Mouse (Mus musculus): Measurements from ENCODE around the gene Evi2.

Evi2 gene

DNA sequence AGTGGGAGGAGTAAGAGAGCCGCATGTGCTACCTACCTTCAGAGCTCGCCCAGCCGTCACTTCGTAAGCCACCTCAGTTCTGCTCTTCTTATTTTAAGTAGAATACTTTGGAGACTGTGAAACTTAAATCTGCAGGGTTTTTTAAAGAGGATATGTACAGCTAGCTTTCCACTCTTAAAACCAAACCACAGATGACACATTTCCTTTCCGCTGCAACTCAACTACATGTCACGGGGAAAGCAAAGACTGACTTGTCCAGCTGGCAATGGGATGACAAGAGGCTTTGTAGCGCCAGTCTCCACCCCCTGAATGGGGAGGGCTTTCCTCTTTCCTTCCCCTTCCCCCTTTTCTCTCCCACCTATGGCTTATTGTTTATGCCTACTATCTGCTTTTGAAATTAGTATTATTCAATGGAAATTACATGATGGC, at the start of gene Evi2, which contains the start of gene Evi2a:
Gene Evi2, minus strand, starts transcription at position 257 of the 429 bp plus-strand sequence.
Gene Evi2a, minus strand, starts transcription at position 277 of the 429 bp plus-strand sequence.
- DNase-seq (ENCODE audit: low spot score in 2 of 2): peak in 1 of 2 experiments; percentile 50

DNA sequence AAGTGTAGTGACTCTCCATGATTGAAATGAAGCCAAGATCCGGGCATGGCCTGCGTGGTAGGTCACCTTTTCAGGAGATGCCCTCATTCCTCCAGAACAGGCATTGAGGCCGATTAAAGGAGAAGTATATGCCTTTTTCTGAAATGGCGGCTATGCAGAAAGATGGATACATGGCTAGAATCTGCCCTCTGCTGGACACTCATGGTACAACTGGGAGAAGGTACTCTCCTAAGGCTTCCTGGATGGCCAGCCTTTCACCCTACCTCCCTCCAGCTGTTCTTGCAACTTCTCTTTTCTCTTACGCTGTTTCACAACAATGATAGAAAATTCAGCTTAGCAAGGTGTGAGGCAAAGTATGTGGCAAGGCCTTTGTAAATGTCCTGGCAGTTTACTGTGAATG, 47.4 kb upstream of the Evi2 start:
- peak; percentile 58 to 91 for DNase-seq (ENCODE audit: low spot score in 2 of 2)

DNA sequence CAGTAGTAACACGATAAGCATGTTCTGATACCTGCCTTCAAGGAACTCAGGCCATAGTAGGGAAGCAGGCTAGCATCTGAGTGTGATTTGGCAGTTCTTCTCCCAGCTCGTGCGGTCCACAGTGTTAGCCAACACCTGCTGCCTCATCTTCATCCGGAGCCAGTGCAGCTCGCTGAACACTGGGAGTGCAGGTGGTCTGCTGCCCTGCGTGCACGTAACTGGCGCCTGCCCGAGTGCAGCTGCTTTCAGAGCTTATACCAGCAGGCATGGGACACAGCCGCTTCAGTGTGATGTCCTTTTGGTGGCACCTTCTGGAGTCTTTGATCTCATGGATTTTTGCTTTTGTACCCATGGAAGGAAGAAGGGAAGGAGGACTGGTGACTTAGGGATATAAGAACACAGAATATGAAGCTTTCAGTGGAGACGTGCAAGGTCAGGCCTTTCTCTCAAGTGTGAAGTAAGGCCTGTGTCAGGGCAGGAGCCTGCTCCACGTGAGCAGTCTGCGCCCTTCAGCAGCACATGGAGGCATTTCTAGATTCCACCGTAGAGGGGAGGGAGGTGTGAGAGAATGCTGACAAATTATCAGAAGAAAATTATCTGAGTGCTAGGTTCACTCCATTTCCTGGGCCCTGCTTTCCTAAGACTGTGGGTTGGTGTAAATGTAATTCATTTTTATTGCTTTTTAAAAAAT, 45.1 kb upstream of the Evi2 start:
- no peak for DNase-seq (ENCODE audit: low spot score in 2 of 2)

GRCm38 (mm10) chr11:79573836-79574235, 43.4 kb upstream of the Evi2 start:
- no peak for DNase-seq (ENCODE audit: low spot score in 2 of 2)

DNA sequence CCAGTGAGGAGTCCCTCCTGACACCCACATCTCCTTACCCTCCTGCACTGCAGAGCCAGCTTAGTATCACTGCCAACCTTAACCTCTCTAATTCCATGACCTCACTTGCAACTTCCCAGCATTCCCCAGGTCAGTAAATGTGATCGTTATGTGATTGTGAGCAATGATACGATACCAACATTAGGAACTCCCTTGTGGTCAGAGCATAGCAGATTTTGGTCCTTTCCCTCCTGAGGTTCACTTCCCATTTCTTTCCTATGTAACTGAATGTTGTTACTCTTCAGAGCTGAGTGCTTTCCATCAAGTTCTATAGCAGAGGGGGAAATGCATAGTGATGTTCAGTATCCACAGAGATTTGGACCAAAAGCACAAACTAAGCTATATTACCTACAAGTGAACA, 39.9 kb upstream of the Evi2 start:
- no peak for DNase-seq (ENCODE audit: low spot score in 2 of 2)

DNA sequence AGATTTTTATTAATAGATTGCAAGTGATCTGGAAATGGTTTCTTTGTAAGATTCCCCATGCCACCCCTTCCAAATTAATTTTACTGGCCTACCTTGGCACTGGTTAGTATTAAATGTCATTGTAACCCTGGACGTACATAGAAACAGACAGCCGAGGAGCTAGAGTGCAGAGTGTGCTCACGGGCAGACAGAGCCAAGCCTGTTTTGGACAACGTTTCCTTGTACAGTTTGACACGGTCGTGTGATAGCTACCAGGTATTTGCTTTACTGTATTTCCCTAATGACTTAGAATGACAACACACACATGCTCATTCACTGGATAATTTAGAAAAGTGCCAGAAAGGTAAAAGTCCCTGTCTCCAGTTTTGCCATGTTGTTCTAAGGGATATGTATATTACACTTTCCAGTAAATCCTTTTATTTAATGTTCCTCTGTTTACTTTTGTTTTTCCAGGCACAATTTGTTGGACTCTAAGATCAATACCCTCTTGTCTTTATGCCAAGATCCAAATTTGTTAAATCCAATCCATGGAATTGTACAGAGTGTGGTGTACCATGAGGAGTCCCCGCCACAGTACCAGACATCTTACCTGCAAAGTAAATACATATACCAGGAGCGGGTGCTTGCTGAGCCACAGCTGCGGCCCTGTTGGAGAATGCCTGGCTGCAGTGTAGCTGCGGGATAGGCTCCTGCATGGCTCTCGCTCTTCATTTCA, 38.0 kb upstream of the Evi2 start:
- DNase-seq (ENCODE audit: low spot score in 2 of 2): no peak

- DNase-seq (ENCODE audit: low spot score in 2 of 2): no peak
Observed at GRCm38 (mm10) chr11:79566947-79567346, 36.6 kb upstream of the Evi2 start.

DNA sequence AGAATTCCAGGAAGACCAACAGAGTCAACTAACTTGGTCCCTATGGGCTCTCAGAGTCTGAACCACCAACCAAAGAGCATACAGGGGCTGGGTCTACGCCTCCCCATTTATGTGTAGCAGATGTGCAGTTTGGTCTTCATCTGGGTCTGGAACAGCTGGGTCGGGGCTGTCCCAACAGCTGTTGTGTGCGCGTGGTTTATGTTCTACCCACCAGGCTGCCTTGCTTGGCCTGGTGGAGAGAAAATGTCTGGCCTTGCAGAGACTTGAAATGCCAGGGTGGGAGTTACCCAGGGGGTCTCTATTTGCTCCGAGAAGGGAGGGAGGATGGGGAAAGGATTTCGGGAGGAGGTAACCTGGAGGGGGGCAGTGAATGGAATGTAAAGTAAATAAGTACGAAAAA, 33.1 kb upstream of the Evi2 start:
- no peak for DNase-seq (ENCODE audit: low spot score in 2 of 2)

DNA sequence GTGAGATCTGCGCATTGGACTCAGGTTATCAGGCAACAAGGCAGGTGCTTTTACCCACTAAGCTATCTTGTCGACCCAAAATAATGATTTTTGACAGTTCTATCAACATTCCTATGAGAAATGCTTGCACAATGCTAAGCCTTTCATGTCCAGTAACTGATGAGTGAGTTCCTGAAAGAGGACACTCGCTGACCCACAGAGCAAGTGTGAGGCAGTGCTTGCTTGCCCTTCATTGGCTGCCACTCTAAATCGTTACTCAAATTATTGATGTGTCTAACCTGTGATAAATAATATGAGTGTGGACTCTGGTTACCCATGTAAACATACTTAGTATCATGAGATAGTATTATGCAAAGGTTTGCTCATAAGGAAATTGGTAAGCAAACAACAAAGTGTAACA, 30.1 kb upstream of the Evi2 start:
- no peak for DNase-seq (ENCODE audit: low spot score in 2 of 2)

- DNase-seq (ENCODE audit: low spot score in 2 of 2): no peak
Observed at GRCm38 (mm10) chr11:79552622-79553021, 22.2 kb upstream of the Evi2 start.

GRCm38 (mm10) chr11:79536293-79536692, 5.9 kb upstream of the Evi2 start:
- DNase-seq (ENCODE audit: low spot score in 2 of 2): no peak

- no peak for DNase-seq (ENCODE audit: low spot score in 2 of 2)
Observed at GRCm38 (mm10) chr11:79535554-79535953, 5.2 kb upstream of the Evi2 start.

DNA sequence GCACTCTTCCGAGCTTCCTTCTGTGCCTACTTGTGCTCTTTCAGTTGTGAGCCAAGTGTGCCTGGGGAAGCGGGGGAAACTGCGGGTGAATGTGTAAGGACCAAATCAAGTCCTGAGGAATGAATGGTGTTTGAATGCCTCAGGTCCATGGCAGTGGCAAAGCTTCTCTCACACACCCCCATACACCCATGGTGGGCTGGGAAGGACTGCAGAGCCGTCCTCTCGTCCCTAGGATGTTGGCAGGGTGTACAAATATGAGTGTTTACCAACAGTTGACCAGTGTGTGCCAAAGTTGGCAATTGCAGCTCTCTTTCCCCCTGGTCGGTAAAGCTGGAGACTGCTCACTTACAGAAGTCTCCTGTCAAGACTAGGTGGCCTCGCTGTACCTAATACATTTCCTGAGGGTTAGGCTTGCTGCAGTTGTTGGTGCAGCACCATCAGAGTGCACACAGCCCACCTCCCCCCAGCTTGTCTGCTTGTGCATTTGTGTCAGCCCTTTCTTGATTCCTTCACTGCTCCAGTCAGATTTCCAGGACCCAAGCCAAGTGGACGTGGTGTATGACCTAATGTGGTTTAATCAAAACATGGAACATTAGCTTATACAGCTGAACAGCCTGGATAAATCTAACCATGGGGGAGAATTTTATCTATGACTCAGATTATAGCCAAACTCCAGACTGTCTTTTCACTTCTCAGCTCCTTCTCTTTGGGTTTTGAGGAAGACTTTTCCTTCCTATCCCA, 3.7 kb upstream of the Evi2 start:
- DNase-seq (ENCODE audit: low spot score in 2 of 2): no peak

DNA sequence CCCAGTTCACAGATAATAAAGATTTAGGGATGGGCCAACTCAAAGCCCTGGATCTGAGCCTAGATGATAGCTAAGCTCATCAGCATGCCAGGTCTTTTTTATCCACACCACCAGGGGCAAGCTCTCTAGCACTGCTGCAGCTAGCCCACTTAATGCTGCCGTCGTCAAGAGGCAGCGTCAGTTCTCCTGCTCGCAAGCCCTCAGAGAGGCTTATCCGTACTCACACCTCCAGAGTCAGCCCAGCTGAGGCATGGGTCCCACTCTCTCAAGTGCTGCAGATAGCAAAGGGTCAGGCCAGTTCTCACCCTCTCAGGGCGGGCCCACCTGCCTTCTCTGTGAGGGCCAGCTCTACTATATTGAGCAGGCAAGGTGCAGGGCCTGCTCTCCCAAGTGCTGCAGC, 2.9 kb upstream of the Evi2 start:
- no peak for DNase-seq (ENCODE audit: low spot score in 2 of 2)

- no peak for DNase-seq (ENCODE audit: low spot score in 2 of 2)
Observed at GRCm38 (mm10) chr11:79531485-79531884, 1.1 kb upstream of the Evi2 start.

DNA sequence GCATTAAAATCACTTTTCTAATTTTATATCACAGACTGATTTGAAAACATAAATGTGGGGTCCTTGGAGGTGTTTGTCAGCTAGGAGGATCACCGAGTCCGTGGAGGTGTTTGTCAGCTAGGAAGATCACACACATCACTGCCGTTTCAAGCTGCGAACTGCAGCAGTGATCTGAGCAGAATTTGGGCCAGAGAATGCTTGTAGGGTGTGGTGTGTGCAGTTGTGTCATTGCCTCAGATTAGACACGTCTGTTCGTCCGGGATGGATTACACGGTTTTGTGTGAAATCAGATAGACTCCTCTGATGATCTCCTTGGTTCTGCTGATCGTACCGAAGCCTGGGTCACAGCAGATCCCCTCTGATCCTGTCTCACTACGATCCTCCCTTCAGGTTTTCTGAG, 385 bp upstream of the Evi2 start:
- no peak for DNase-seq (ENCODE audit: low spot score in 2 of 2)

DNA sequence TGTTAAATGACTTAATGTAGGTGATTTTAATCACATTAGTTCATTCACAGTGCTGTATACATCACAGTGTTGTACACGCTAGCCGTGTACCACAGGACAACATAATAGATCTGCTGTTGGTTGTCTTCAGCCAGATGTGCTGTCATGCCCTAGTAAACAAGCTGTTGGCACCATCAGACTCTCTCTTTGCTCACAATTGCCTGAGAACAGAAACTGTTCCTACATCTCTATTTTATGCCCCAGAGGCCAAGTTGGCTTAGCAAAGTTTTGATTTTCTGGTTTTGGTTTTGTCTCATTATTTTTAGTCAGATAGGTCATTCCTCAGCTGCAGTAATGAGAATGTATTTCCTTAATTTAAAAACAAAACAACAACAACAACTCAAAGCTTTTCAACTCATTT, 653 bp downstream of the Evi2 start:
- DNase-seq (ENCODE audit: low spot score in 2 of 2): no peak

DNA sequence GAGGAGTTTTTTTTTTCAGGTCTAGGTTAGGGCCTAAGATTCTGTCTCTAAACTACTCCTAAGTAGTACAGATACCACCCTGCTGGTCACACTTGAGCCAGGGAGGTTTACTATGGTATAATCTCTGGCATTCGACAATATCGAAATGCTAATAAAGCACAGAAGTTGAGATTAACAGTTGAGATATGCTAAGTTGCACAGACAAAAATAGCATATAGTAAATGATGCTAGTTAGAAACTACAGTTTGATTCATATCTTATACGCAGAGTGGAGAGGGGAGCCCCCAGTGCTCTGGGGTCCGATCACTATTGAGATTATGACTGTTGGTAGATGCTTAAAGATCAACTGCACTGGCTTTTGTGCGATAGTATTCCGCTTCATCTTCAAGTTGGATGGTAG, 1.2 kb downstream of the Evi2 start:
- DNase-seq (ENCODE audit: low spot score in 2 of 2): no peak

DNA sequence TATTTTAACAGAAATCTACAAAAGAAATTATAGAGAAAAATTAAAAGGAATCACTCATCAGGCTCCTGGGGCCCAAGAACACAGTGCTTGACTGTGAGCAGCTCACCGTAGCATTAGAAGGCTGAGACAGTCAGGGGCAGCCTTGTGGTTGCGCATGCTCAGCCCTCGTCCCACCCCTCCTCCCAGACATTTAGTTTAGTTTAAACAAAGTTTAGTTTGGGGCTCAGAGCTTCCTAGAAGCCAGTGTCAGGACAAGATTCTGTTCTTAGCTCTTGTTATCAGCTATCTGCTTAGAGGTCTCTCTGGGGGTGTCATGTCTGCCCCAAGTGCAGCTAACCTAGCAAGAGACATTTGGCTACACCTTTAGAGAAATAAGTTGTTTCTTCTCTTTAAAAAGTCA, 1.8 kb downstream of the Evi2 start:
- no peak for DNase-seq (ENCODE audit: low spot score in 2 of 2)

DNA sequence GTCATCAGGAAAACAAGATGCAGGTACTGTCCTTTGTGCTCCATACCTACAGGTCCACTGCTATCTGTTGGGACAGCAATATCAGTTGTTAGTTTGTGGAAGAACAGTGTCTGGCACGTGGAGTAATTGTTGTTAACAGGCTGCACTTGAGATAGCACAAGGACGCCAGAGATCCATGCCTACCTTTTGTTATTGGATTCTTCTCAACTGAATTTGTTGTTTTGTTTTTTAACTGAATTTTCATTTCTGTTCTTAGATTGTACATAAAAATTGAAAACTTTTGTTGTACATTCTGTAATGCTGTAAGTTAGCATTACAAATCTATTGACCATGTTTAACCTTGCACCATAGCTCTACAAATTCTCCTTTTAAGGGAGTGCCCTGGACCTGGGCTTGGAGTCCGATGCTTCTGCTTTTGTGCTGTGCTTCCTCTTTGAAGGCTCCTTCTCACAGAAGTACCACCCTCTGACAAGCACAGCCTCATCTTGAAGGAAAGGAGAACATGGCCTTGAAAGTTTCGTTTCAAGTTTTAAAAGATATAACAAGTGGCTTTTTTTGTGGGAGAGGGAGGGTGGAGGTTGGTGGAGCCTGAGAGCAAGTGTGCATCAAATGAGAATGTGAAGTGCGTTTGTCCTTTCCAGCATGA, 2.5 kb downstream of the Evi2 start:
- DNase-seq (ENCODE audit: low spot score in 2 of 2): no peak

DNA sequence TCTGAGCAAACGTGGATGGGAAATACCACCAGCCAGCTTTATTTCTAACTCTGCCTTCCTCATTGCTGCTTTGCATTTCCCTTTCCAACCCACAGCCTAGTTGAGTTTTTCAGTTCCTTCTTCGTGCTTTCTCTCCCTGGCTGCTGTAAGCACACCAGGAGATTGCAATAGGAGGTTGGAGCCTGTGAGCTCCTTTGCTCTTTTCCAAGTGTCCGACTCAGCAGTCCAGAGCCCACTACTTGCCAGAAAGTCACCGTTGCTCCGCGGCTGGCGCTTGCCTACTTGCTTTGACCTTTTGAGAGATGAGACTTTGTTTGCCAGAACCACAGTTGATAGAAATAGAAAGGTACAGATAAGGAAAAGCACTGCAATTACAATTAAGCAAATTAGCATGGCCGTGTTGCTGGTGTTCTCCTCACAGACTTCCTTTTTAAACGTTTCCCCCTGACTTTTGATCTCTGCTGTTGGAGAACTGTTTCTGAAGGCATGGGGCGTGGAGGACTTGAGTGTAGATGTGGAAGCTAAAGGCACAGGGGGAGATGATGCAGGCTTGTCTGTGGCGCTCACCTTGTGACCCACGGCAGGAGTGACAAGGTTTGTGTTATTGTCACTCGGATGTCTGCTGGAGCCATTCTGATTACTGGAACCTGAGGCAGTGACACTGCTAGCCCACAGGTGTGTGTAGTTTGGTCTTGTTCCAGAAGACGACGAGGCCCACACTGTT, 3.2 kb downstream of the Evi2 start:
- peak in 1 of 2 experiments; percentile 35 for DNase-seq (ENCODE audit: low spot score in 2 of 2)

- no peak for DNase-seq (ENCODE audit: low spot score in 2 of 2)
Observed at GRCm38 (mm10) chr11:79526549-79526948, 3.8 kb downstream of the Evi2 start.
